In genomic region chr16:57251589-57252421, GRCm38 (mm10) we compare ENCODE assay signal across 9 mouse cellular contexts. TPM values are rescaled to one million over a fixed set of nuclear protein-coding genes. Genes with fewer than 3 reads are reported as not detected.
DNase-seq lines count a peak whose midpoint lies in the region; ATAC-seq and TF ChIP-seq lines count a peak whose summit lies in the region.
"Had no signal": no experiment of that assay in that cellular context is flagged by ENCODE, and none has a peak within 500 bp of the region (broad histone marks: within the 10 kb centered on the region; RNA-seq: fewer than 3 reads in every experiment).

No protein-coding gene starts in this region.

- WGBS in liver, adult 2 months = 65% methylated on average over 7 of the region's 7 CpGs
- WGBS in embryonic facial prominence, embryonic 15.5 days = 46% methylated on average over 7 of the region's 7 CpGs
- WGBS in kidney, adult 2 months = 34% methylated on average over 7 of the region's 7 CpGs

- H3K27me3 ChIP-seq in liver, adult 2 months (ENCODE audit: control insufficient read depth, insufficient read depth, low read length) = 0 out of 2 replicates have a peak, but pooled peaks cover 4% of the 10 kb centered on the region
- no peaks in the 10 kb centered on the region for H3K27me3 ChIP-seq in embryonic facial prominence, embryonic 15.5 days
- no peaks in the 10 kb centered on the region for H3K27me3 ChIP-seq in kidney, adult 2 months (replicated peaks; ENCODE audit: control insufficient read depth, insufficient read depth, low read length)
- H3K27me3 ChIP-seq in myocyte (ENCODE audit: control insufficient read depth, insufficient read depth, insufficient read length) = no peaks in the 10 kb centered on the region

- H3K36me3 ChIP-seq in liver, adult 2 months (ENCODE audit: control insufficient read depth, insufficient read depth, low read length) = no peaks in the 10 kb centered on the region
- no peaks in the 10 kb centered on the region for H3K36me3 ChIP-seq in embryonic facial prominence, embryonic 15.5 days
- H3K36me3 ChIP-seq in kidney, adult 2 months (ENCODE audit: control insufficient read depth, insufficient read depth, low read length) = no peaks in the 10 kb centered on the region
- no peaks in the 10 kb centered on the region for H3K36me3 ChIP-seq in myocyte (ENCODE audit: control insufficient read depth, insufficient read depth)

- TF ChIP-seq CTCF in liver, adult 2 months (IDR thresholded peaks at IDR 0.05; ENCODE audit: low read depth, low read length) = no peak
- TF ChIP-seq CTCF in kidney, adult 2 months (conservative IDR thresholded peaks at IDR 0.05; ENCODE audit: insufficient read depth, insufficient read length, low read depth, low read length) = no peak

- no peaks in the 10 kb centered on the region for H3K9me3 ChIP-seq in embryonic facial prominence, embryonic 15.5 days (replicated peaks)

- TF ChIP-seq POLR2A in liver, adult 2 months (IDR thresholded peaks at IDR 0.05; ENCODE audit: extremely low read depth, insufficient read depth, low read length) = no peak
- TF ChIP-seq POLR2A in kidney, adult 2 months (IDR thresholded peaks at IDR 0.05; ENCODE audit: low read depth, low read length) = no peak
- no peak for TF ChIP-seq POLR2A in myocyte (IDR thresholded peaks at IDR 0.05; ENCODE audit: insufficient read length, low read depth)

- H3ac ChIP-seq in myocyte (ENCODE audit: control insufficient read depth, insufficient read length) = no peak overlapping the region

- no peaks in the 10 kb centered on the region; the same call in 1 of the 2 replicates for H3K4me1 ChIP-seq in liver, adult 2 months (ENCODE audit: control insufficient read depth, insufficient read depth, low read length)
- H3K4me1 ChIP-seq in embryonic facial prominence, embryonic 15.5 days = no peaks in the 10 kb centered on the region
- no peaks in the 10 kb centered on the region for H3K4me1 ChIP-seq in kidney, adult 2 months (ENCODE audit: control insufficient read depth, insufficient read depth, low read length)

- no peaks in the 10 kb centered on the region for H3K79me2 ChIP-seq in liver, adult 2 months (ENCODE audit: control insufficient read depth, insufficient read depth, low read length)
- no peaks in the 10 kb centered on the region for H3K79me2 ChIP-seq in myocyte (ENCODE audit: control insufficient read depth, insufficient read depth)

- no peak overlapping the region for H3K4me2 ChIP-seq in embryonic facial prominence, embryonic 15.5 days (replicated peaks)
- H3K4me2 ChIP-seq in myocyte (ENCODE audit: low read depth) = peak overlapping the region; percentile 75

- no peak overlapping the region for H3K4me3 ChIP-seq in liver, adult 2 months (ENCODE audit: insufficient read depth, low read depth, low read length)
- H3K4me3 ChIP-seq in embryonic facial prominence, embryonic 15.5 days (replicated peaks) = no peak overlapping the region
- no peak overlapping the region for H3K4me3 ChIP-seq in kidney, adult 2 months (ENCODE audit: insufficient read depth, low read depth, low read length)
- H3K4me3 ChIP-seq in myocyte = no peak overlapping the region

- peak; percentile 45 for DNase-seq in liver, adult 2 months (ENCODE audit: extremely low read depth, low read depth, low spot score)
- DNase-seq in liver = no peak
- DNase-seq in kidney, adult 2 months = peak; percentile 73
- DNase-seq in ovary, postnatal 14 days (ENCODE audit: low spot score) = no peak
- no peak for DNase-seq in cerebellum, adult 9-10 months
- DNase-seq: cerebellum, postnatal 14 days; layer of hippocampus, postnatal 36 days had no signal

- no peak overlapping the region for H3K27ac ChIP-seq in liver, adult 2 months (replicated peaks; ENCODE audit: insufficient read depth, low read depth, low read length)
- H3K27ac ChIP-seq in embryonic facial prominence, embryonic 15.5 days (replicated peaks) = 0 out of 2 replicates have a peak overlapping the region, but pooled peaks have one; percentile 35
- H3K27ac ChIP-seq in kidney, adult 2 months (ENCODE audit: insufficient read depth, low read depth, low read length) = peak overlapping the region; percentile 89

- no peak overlapping the region for H3K9ac ChIP-seq in liver, adult 2 months (ENCODE audit: low read depth, low read length)
- no peak overlapping the region for H3K9ac ChIP-seq in embryonic facial prominence, embryonic 15.5 days

- no peak for ATAC-seq in embryonic facial prominence, embryonic 15.5 days (ENCODE audit: insufficient number of reproducible peaks, low FRiP score, low TSS enrichment, low read depth)

TF ChIP-seq in myocyte, 11 proteins besides CTCF, POLR2A, EP300 and RAD21:
- TF ChIP-seq REST (IDR thresholded peaks at IDR 0.05; ENCODE audit: insufficient read depth, insufficient read length) (no peak), POLR2AphosphoS2 (IDR thresholded peaks at IDR 0.05; ENCODE audit: insufficient read length, low read depth) (no peak), TCF3 (IDR thresholded peaks at IDR 0.05; ENCODE audit: insufficient read length, low read depth) (peak; percentile 15), TCF12 (IDR thresholded peaks at IDR 0.05; ENCODE audit: insufficient read depth, poor library complexity, severe bottlenecking) (peak; percentile 85), MYOD1 (IDR thresholded peaks at IDR 0.05; ENCODE audit: control insufficient read depth in 1 of 3, insufficient read length in 2 of 3, low read depth in 2 of 3) (peak; percentile 79 to 90 (median 87)), USF1 (IDR thresholded peaks at IDR 0.05; ENCODE audit: low read depth) (no peak), MYOG (IDR thresholded peaks at IDR 0.05; ENCODE audit: control insufficient read depth in 1 of 3, insufficient read depth in 1 of 3, insufficient read length in 2 of 3, low read depth in 2 of 3) (peak in 2 of 3 experiments; percentile 48 to 54), SRF (IDR thresholded peaks at IDR 0.05; ENCODE audit: control insufficient read depth, insufficient read length, low read depth) (peak; percentile 86), E2F4 (IDR thresholded peaks at IDR 0.05; ENCODE audit: insufficient read depth) (no peak), MAX (IDR thresholded peaks at IDR 0.05; ENCODE audit: low read depth) (no peak), CEBPB (IDR thresholded peaks at IDR 0.05; ENCODE audit: insufficient read depth, poor library complexity, severe bottlenecking) (peak; percentile 26; the same call in 1 of the 2 replicates)

RNA-seq across cellular contexts. Expression of gene Tbc1d23, which starts 20.5 kb away (rescaled TPM):
- total RNA-seq in liver, adult 2 months (2014; rRNA removed) = 17.7 and 18.7 TPM in 2 replicates
- polyA plus RNA-seq in liver, adult 2 months (2012; rRNA removed) = 3.2 and 4.0 TPM in 2 replicates
- polyA plus RNA-seq in embryonic facial prominence, embryonic 15.5 days (2015; fragmentation: Nextera tagmentation; extraction: Ambion mirVana) = 27.7 and 33.9 TPM in 2 replicates
- 8.6 and 10.7 TPM in 2 replicates for polyA plus RNA-seq in kidney, adult 2 months (2012; rRNA removed)
- polyA plus RNA-seq in myocyte (2012; fragmentation: generic; extraction: Trizol) = 9.6 TPM

RNA-seq across cellular contexts. Expression of gene Tmem30c, which starts 40.9 kb away (rescaled TPM):
- total RNA-seq in liver, adult 2 months (2014; rRNA removed) = not detected in 2 replicates
- not detected in 2 replicates for polyA plus RNA-seq in liver, adult 2 months (2012; rRNA removed)
- 0.05 TPM in 1 of 2 replicates, not detected in the other for polyA plus RNA-seq in embryonic facial prominence, embryonic 15.5 days (2015; fragmentation: Nextera tagmentation; extraction: Ambion mirVana)
- polyA plus RNA-seq in kidney, adult 2 months (2012; rRNA removed) = not detected in 2 replicates
- not detected for polyA plus RNA-seq in myocyte (2012; fragmentation: generic; extraction: Trizol)

Comparison
In these comparisons a context has a peak if more than half of its experiments do, and no peak if none do; other contexts are left out.
1. DNase-seq: peak in liver, adult 2 months (single experiment) and kidney, adult 2 months (single experiment); none in liver (single experiment), ovary, postnatal 14 days (single experiment) and cerebellum, adult 9-10 months (single experiment).